Mouse (Mus musculus): ENCODE results near the gene Dlg2. TPM values are rescaled to one million over a fixed set of nuclear protein-coding genes. Genes with fewer than 3 reads are reported as not detected.

Gene Dlg2
- total RNA-seq, 2 experiments from 2014 or later: 2.7 to 2.9 TPM

DNA sequence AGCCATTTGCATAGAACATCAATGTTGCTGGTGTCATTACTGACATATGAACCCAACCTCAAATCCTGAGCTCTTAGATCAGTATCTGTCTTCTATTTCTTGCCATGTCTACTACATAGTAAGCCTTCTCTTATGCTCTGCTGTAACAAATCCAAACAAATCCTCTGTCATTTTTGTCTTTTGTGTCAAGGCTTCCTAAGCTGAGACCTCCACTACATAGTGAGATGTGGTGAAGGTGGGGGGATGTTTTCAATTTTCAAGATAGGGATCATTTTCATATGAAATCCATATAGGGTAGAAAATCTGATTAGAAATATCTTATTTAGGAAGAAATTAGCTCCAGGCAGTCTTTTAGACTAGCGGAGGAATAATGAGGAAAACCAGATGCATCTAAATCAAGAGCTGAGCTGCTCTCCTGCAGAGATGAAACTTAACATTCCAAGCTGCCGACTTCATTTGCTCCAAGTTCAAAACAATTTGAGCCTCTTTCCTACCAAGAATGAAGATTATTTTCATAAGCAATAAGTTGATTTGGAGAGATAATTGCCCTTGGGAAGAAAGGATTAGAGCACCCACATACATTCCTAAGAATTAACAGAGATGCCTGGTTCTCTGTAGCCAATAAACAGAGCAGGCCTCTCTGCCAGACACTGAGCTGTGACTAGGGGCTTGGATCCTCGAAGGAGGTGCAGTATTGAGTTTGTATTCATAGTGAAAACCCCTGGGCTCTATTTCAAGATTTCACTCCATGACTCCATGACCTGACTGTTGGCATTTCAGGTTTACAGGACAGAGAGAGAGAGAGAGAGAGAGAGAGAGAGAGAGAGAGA is 2009.6 kb downstream of the Dlg2 start:
- DNase-seq: no peak

- DNase-seq: no peak
Measured at GRCm38 (mm10) chr7:92486878-92487277, 2010.4 kb downstream of the Dlg2 start.

- DNase-seq: no peak
Measured at GRCm38 (mm10) chr7:92492262-92492661, 2015.8 kb downstream of the Dlg2 start.

- no peak for DNase-seq
Measured at GRCm38 (mm10) chr7:92493521-92493920, 2017.0 kb downstream of the Dlg2 start.

Other genes with a start within 250 kb of the Dlg2 start
- not detected for gene Ccdc83, start 210.9 kb upstream of the Dlg2 start, total RNA-seq (2021)
- gene Sytl2, start 174.4 kb upstream of the Dlg2 start, total RNA-seq (2021): 10 to 100 TPM; 15.5 to 15.9 TPM
- gene Ccdc89, start 50.1 kb upstream of the Dlg2 start, total RNA-seq (2021): under 1 TPM; 0.38 to 0.52 TPM
- 10 to 100 TPM; 34.4 to 37.6 TPM for gene Crebzf, start 33.9 kb upstream of the Dlg2 start, total RNA-seq (2021)
- 10 to 100 TPM; 94.6 to 98.6 TPM for gene Tmem126a, start 19.4 kb upstream of the Dlg2 start, total RNA-seq (2021)
- 10 to 100 TPM; 13.2 to 14.3 TPM for gene Tmem126b, start 671 bp upstream of the Dlg2 start, total RNA-seq (2021)

All from heart, postnatal 4 days (tissue).